Mouse (Mus musculus) effector memory CD4-positive, alpha-beta T cell, adult 7 months (primary cell): Measurements from ENCODE around the gene Dpp7. TPM values are rescaled to one million over a fixed set of nuclear protein-coding genes. Genes with fewer than 3 reads are reported as not detected.

Source experiments
- polyA plus RNA-seq: library from polyadenylated mRNA; unstranded; fragments of 100-300 nt; shearing (Covaris generic); gene quantifications from one replicate; pipeline ENCODE4 v1.2.1, GENCODE M21; 2017

Gene Dpp7
- 12.7 TPM for polyA plus RNA-seq

DNA sequence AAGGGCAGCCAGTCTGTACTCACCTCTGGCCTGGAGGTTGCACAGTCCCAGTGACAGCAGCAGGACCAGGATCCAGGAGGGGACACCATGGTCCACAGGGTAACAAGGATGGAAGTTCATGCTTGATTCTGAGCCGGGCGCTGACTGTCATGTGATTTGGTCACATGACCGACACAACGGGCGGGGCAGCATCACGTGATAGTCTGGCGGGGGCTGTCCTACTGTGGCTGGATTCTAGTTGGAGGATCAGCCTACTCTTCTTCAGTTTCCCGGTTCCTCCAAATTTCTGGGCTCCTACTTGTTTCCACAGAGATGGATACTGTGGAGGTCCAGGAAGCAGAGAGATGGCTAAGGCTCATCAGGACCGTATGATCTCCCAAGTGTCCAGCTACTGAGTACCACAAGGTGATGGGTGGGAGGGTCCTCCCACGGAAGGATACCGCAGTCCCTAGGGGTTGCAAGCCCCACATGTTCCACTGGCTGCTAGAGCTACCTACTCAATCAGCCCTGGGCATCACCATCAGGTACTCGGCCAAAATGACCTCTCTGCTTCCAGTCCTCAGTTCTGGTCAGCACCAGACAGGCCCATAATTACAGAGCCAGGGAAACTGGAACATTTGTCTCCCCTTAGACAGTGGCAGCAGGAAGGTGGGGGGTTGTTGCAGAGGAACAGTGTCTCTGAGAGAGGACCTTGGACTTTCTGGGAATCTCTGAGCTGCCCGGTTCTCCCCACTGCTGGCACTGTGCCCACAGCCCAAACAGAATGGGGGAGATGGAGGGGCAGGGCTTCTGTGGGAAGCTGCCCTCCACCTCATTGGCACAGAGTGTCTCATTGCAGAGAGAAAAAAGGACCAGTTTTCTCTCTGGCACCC is at the start of gene Dpp7:
Gene Dpp7, minus strand, starts transcription at position 152 of the 872 bp plus-strand sequence.

DNA sequence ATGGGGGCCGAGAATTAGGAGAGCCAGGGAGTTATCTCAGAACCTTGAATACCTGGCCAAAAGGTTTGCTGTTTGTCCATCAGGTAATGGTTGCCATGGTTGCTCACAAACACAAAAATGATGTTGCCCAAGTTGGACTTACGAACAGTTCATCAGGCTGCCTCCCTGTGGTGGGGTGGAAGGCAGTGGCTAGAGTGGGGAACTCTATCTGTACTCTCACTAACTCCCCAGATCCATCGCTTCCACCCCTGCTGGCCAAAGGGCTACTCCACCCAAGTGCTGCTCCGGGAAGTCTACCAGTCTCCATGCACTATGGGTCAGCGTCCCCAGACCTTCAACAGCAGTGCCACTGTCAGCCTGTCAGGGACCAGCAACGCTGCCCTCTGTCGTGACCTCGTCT is 42.9 kb upstream of the Dpp7 start, which contains the start of gene Npdc1:
Gene Npdc1, plus strand, starts transcription at position 301 of the 400 bp plus-strand sequence.

DNA sequence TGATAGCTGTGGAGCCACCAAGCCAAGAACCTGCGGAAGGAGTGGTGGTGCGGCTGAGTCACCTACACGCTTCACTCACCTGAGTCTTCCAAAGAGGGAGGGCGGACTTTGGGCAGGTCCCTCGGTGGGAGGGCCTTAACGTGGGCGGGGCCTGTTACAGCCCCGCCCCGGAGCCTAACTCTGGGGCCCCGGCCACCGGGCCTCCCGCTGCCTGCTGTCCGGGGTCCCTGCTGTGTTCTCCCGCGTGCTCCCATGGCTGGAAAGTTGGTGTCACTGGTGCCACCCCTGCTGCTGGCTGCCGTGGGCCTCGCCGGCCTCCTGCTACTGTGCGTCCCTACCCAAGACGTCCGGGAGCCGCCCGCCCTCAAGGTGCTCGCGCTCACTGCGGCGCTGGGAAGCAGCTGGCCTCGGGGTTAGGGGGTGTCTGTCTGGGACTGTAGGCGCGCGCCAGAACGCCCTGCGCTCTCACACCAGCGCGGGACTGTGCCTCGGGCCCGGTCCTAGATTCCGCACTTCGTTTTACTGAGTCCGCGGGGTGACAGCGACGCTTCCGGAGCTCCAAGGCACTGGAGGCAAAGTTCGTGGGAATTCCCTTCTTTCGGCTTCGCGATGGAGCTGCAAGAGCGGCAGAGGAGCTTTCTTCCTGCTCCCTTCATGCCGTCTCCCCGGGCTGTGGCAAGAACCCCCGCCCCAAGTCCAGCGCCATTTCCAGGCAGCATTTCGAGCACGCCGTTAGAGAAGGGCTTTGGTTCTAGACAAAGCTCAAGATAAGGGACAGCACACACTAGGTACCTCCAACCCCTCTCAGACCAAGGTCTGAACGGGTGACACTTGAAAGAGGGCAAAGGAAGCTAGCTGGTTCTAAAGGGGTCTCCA is 39.8 kb upstream of the Dpp7 start, which contains the start of gene Entpd2:
Gene Entpd2, plus strand, starts transcription at position 154 of the 876 bp plus-strand sequence.

DNA sequence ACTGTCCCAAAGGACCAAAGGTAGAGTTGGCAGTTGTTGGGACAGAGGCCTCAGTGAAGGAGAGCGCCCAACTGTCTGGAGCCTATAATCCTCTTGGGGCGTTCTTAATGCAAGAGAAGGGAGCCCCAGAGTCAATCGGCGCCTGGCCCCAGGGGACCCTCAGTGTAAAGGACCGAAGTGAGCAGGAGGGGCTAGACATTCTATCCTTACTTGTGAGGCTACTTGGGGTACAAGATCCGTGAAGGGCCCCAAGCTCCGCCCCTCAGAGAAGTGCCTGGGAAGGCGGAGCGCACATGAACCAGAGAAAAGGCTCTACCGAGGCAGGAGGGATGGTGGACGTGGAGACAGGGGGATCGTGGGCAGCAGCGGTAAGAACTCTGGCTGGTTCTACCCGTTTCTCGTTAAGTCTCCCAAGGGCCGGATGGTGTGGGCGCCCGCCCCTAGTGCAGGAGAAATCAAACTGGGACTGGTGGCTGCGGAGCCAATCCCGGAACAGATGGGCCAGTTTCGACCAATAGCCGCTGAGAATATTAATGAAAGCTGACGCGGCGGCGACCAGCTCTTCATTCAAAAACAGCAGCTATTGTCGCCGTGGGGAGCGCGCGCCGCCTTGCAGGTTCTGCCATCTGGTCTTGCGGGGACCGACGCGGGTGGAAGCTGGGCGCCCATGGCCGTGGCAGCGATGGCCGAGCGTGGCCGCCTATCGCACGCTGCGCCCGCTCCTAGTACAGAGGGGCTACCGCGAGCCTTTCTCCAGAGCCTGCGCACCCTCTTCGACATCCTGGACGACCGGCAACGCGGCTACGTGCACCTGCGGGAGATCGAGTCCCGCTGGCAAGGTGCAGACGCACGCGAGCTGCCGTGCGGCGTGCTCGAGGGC is 15.8 kb upstream of the Dpp7 start, which contains the start of gene Sapcd2:
Gene Sapcd2, plus strand, starts transcription at position 558 of the 880 bp plus-strand sequence.

DNA sequence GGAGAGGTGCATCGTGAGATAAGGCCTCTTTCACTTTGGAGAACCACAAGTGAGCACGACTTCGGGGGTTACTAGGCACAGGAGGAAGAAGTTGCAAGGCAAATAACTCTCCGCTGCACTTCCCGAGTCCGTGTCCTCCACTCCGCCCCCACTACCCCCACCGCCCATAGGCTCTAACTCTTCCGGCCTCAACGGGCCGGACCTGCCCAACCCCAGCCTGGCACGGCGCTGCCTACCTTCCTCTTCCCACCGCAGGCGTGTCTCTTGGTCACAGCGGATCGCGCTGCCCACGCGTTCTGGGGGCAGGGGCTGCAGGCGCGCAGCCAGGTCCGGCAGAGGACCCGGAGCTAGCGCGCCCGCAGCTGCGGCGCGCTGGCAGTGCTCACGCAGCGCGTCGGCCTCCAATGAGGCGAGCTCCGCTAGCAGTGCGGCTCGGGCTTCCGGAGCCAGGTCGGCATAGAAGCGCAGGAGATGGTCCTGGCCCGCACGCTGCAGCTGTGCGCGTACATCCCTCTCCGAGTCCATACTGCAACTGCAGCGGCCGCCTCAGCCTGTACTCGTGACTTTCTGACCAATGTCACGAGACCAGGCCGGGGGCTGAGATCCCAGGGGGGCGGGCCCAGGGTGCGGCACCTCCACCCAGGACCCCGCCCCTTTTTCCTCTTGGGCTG is 9.1 kb upstream of the Dpp7 start, which contains the start of gene Uap1l1:
Gene Uap1l1, minus strand, starts transcription at position 592 of the 671 bp plus-strand sequence.

DNA sequence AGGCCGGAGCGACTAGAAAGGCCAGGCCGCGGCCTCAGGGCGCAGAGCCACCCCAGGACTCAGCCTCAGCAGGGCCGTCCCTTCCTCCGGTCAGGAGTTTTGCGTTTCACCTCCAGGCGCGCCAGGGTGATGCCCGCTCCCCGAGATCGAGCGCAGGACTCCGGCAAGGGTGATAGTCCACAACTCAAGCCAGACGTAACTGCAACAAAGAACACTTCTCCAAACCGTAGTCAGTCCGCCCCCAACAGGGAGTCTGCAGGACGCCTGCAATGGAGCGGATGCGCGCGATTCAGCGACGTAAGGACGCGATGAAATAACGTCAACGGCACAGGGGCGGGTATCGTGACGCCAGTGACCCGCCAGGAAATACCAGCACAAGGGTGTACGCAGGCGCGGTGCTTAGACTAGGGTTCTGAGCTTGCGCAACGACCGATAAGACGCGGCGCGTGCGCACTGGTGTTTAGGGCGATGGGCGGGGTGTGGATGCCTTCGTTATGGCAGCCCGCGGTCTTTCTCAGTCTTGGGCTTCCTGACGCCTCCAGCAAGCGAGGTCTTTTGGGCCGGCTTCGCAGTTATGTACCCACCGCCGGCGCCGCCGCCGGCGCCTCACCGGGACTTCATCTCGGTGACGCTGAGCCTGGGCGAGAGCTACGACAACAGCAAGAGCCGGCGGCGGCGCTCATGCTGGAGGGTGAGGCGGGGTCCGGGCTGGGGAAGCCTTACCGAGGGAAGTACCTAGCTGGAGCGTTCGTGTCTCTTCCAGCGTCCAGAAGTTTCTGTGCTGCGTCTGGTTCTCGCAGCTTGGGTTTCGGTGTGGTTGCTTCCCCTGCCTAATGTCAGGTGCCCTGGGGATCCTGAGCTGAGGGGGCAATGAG is 23.6 kb downstream of the Dpp7 start, which contains the start of gene Man1b1:
Gene Man1b1, plus strand, starts transcription at position 53 of the 875 bp plus-strand sequence.

DNA sequence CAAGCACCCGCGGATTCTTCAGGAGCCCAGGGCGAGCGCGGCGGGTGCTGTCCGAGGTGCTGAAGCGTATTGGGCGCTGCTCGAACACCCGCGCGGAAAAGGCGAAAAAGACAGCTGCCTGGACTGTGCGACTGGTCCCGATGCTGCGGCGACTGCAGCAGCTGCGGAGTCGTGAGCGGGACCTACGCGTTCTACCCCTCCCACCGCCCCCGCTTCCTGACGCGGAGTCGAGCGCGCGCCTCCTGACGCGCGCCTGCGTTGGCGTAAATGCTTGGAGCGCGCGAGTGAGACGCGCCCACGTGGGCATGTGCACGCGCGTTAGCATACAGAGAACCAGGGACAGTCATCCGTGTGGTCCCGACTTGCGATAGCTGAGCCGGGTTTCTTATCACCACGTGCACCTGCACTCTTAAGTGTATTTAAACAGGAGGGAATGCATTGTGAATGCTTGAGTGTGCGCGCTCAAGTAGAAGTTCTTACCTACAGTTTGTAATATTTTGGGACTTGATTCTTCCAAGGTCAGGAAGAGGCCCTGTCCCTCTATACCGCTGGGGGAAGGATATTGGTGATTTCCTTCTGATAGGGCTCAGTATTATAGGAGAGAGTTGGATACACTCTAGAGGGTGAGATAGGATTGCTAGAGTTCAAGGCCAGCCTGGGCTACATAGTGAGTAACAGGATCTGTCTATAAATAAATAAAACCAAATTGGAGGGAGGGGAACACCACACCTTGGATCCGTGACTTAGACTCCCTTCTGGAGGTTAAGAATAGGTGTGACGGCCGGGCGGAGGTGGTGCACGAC is 37.0 kb downstream of the Dpp7 start, which contains the start of gene Grin1:
Gene Grin1, minus strand, starts transcription at position 217 of the 803 bp plus-strand sequence.

Other genes starting within 250 kb of the Dpp7 start
- 8.6 TPM for gene Nrarp, start 175.6 kb downstream of the Dpp7 start, polyA plus RNA-seq
- 32.6 TPM for gene Tor4a, start 159.5 kb downstream of the Dpp7 start, polyA plus RNA-seq
- 86.6 TPM for gene Nelfb, start 144.9 kb downstream of the Dpp7 start, polyA plus RNA-seq
- gene Stpg3, start 141.7 kb downstream of the Dpp7 start, polyA plus RNA-seq = 0.68 TPM
- gene Fam166a, start 137.6 kb downstream of the Dpp7 start, polyA plus RNA-seq = not detected
- 119 TPM for gene Tubb4b, start 131.7 kb downstream of the Dpp7 start, polyA plus RNA-seq
- gene Slc34a3, start 122.0 kb downstream of the Dpp7 start, polyA plus RNA-seq = not detected
- not detected for gene Rnf224, start 119.6 kb downstream of the Dpp7 start, polyA plus RNA-seq
- not detected for gene Rnf208, start 114.1 kb downstream of the Dpp7 start, polyA plus RNA-seq
- gene Cysrt1, start 113.9 kb downstream of the Dpp7 start, polyA plus RNA-seq = not detected
- 5.2 TPM for gene AL732309.1, start 109.5 kb downstream of the Dpp7 start, polyA plus RNA-seq
- 13.5 TPM for gene Tmem203, start 100.9 kb downstream of the Dpp7 start, polyA plus RNA-seq
- 25.6 TPM for gene Tprn, start 93.7 kb downstream of the Dpp7 start, polyA plus RNA-seq
- 64.4 TPM for gene Ssna1, start 83.9 kb downstream of the Dpp7 start, polyA plus RNA-seq
- 76.4 TPM for gene Anapc2, start 83.9 kb downstream of the Dpp7 start, polyA plus RNA-seq
- gene Tmem210, start 68.2 kb downstream of the Dpp7 start, polyA plus RNA-seq = 0.91 TPM
- gene Lrrc26, start 66.4 kb downstream of the Dpp7 start, polyA plus RNA-seq = not detected
- gene Grin1, start 37.2 kb downstream of the Dpp7 start, polyA plus RNA-seq = not detected
- 25.5 TPM for gene Man1b1, start 24.0 kb downstream of the Dpp7 start, polyA plus RNA-seq
- 23.4 TPM for gene Uap1l1, start 9.3 kb upstream of the Dpp7 start, polyA plus RNA-seq
- gene Sapcd2, start 16.0 kb upstream of the Dpp7 start, polyA plus RNA-seq = not detected
- not detected for gene Entpd2, start 39.5 kb upstream of the Dpp7 start, polyA plus RNA-seq
- gene Npdc1, start 43.0 kb upstream of the Dpp7 start, polyA plus RNA-seq = 2.1 TPM
- gene Fut7, start 66.9 kb upstream of the Dpp7 start, polyA plus RNA-seq = 0.26 TPM
- 51.3 TPM for gene Abca2, start 72.3 kb upstream of the Dpp7 start, polyA plus RNA-seq
- gene Clic3, start 100.5 kb upstream of the Dpp7 start, polyA plus RNA-seq = 1.0 TPM
- gene Paxx, start 104.7 kb upstream of the Dpp7 start, polyA plus RNA-seq = 50.2 TPM
- not detected for gene Ptgds, start 113.7 kb upstream of the Dpp7 start, polyA plus RNA-seq
- gene Lcn12, start 137.6 kb upstream of the Dpp7 start, polyA plus RNA-seq = not detected
- 71.7 TPM for gene Fbxw5, start 144.4 kb upstream of the Dpp7 start, polyA plus RNA-seq
- gene C8g, start 145.4 kb upstream of the Dpp7 start, polyA plus RNA-seq = 4.6 TPM
- 81.5 TPM for gene Traf2, start 190.6 kb upstream of the Dpp7 start, polyA plus RNA-seq
- gene Edf1, start 201.5 kb upstream of the Dpp7 start, polyA plus RNA-seq = 237 TPM
- gene Mamdc4, start 218.5 kb upstream of the Dpp7 start, polyA plus RNA-seq = 1.4 TPM
- gene Phpt1, start 218.9 kb upstream of the Dpp7 start, polyA plus RNA-seq = 49.8 TPM
- 1.1 TPM for gene Ajm1, start 225.4 kb upstream of the Dpp7 start, polyA plus RNA-seq